Mouse (Mus musculus) forebrain, embryonic 16.5 days (tissue): Measurements from ENCODE around the gene Gm45717. TPM values are rescaled to one million over a fixed set of nuclear protein-coding genes. Genes with fewer than 3 reads are reported as not detected.
A peak's percentile ranks its signal among the peaks of the same experiment; 100 is the strongest.

Experiments
- ATAC-seq: fragments of 200-750 bp; cut with Nextera tagmentation; 2 replicates; pipeline ENCODE4 v1.8.0; 2017; ENCODE audit warnings: mild to moderate bottlenecking, moderate library complexity
- H3K27ac ChIP-seq: fragments of 300-500 bp; sonication (generic); 2 replicates; pipeline ENCODE4 v1.5.1; 2014; ENCODE audit warnings: low read length, control low read depth
- H3K27me3 ChIP-seq: fragments of 300-500 bp; sonication (generic); replicated peaks from 2 replicates; pipeline ENCODE4 v1.6.1; 2014; ENCODE audit warnings: low read length; ENCODE audit not compliant: control insufficient read depth, insufficient read depth
- H3K36me3 ChIP-seq: fragments of 300-500 bp; sonication (generic); 2 replicates; pipeline ENCODE4 v1.6.1; 2014; ENCODE audit not compliant: control insufficient read depth, insufficient read depth
- H3K4me1 ChIP-seq: fragments of 300-500 bp; sonication (generic); replicated peaks from 2 replicates; pipeline ENCODE4 v1.6.1; 2014; ENCODE audit warnings: low read length; ENCODE audit not compliant: control insufficient read depth, insufficient read depth
- H3K4me2 ChIP-seq: fragments of 300-500 bp; sonication (generic); 2 replicates; pipeline ENCODE4 v1.6.1; 2014; ENCODE audit warnings: mild to moderate bottlenecking, low read length, control low read depth
- H3K4me3 ChIP-seq: fragments of 300-500 bp; sonication (generic); replicated peaks from 2 replicates; pipeline ENCODE4 v1.5.1; 2014; ENCODE audit warnings: mild to moderate bottlenecking, low read length, control low read depth
- H3K9ac ChIP-seq: fragments of 300-500 bp; sonication (generic); replicated peaks from 2 replicates; pipeline ENCODE4 v1.6.1; 2014; ENCODE audit warnings: low read depth, low read length, control low read depth
- H3K9me3 ChIP-seq: fragments of 300-500 bp; sonication (generic); 2 replicates; pipeline ENCODE4 v1.6.1; 2016; ENCODE audit warnings: low read length; ENCODE audit not compliant: control insufficient read depth
- WGBS: fragments of 180-500 bp; shearing (Covaris S2); extraction: QIAGEN DNeasy Blood & Tissue Kit; methylation state at CpG from one replicate; pipeline ENCODE4 v1.1.7; 2014; 5-methylcytosine and 5-hydroxymethylcytosine counted together
- polyA plus RNA-seq: library from polyadenylated mRNA; unstranded; fragments of >200 nt; fragmentation: Nextera tagmentation; extraction: Ambion mirVana; gene quantifications from 2 replicates; pipeline ENCODE4 v1.2.1, GENCODE M21; 2015

The Gm45717 gene
- polyA plus RNA-seq: not detected in 2 replicates

GRCm38 (mm10) chr7:140955758-140956555 lies at the start of gene Gm45717, which contains the start of gene Ifitm2:
TSS of gene Gm45717 (minus strand) at chr7:140955937.
TSS of gene Ifitm2 (minus strand) at chr7:140955987.
- H3K27me3 ChIP-seq: 0 out of 2 replicates have a peak, but pooled peaks cover 2% of the 10 kb centered on the region
- H3K9me3 ChIP-seq: no peaks in the 10 kb centered on the region
- H3K4me3 ChIP-seq: peak within 1 kb of the TSS; percentile 36
- peak within 1 kb of the TSS; percentile 39 for H3K9ac ChIP-seq
- peaks cover 8% of the 10 kb centered on the region for H3K4me1 ChIP-seq
- ATAC-seq: peak; percentile 64; the same call in 1 of the 2 replicates
- no peak within 1 kb of the TSS for H3K27ac ChIP-seq
- peak within 1 kb of the TSS; percentile 50 for H3K4me2 ChIP-seq
- H3K36me3 ChIP-seq: no peaks in the 10 kb centered on the region
- 24% methylated on average over 11 of the region's 11 CpGs for WGBS

- ATAC-seq: no peak
- Histone ChIP-seq H3K4me2 (no peak overlapping the region), H3K27ac (no peak overlapping the region), H3K9me3 (no peaks in the 10 kb centered on the region), H3K4me1 (no peaks in the 10 kb centered on the region), H3K27me3 (no peaks in the 10 kb centered on the region), H3K9ac (no peak overlapping the region), H3K4me3 (no peak overlapping the region), H3K36me3 (no peaks in the 10 kb centered on the region)
- WGBS: 81% methylated on average over 5 of the region's 5 CpGs
Measured at GRCm38 (mm10) chr7:141003248-141004010, 47.7 kb upstream of the Gm45717 start.

- Histone ChIP-seq H3K27me3 (no peaks in the 10 kb centered on the region), H3K4me1 (no peaks in the 10 kb centered on the region), H3K36me3 (no peaks in the 10 kb centered on the region), H3K9me3 (no peaks in the 10 kb centered on the region), H3K4me3 (no peak overlapping the region), H3K4me2 (no peak overlapping the region), H3K27ac (no peak overlapping the region), H3K9ac (no peak overlapping the region)
- ATAC-seq: no peak
- WGBS: 75% methylated on average over 15 of the region's 15 CpGs
Measured at GRCm38 (mm10) chr7:141000881-141001708, 45.4 kb upstream of the Gm45717 start.

GRCm38 (mm10) chr7:140998853-140999700 lies 43.3 kb upstream of the Gm45717 start:
- Histone ChIP-seq H3K4me1 (no peaks in the 10 kb centered on the region), H3K4me3 (no peak overlapping the region), H3K27ac (no peak overlapping the region), H3K9ac (no peak overlapping the region), H3K36me3 (no peaks in the 10 kb centered on the region), H3K27me3 (no peaks in the 10 kb centered on the region), H3K4me2 (no peak overlapping the region), H3K9me3 (no peaks in the 10 kb centered on the region)
- ATAC-seq: no peak
- 92% methylated on average over 11 of the region's 11 CpGs for WGBS

- Histone ChIP-seq H3K27ac (no peak overlapping the region), H3K9ac (no peak overlapping the region), H3K36me3 (no peaks in the 10 kb centered on the region), H3K4me3 (no peak overlapping the region), H3K27me3 (no peaks in the 10 kb centered on the region), H3K4me1 (no peaks in the 10 kb centered on the region), H3K9me3 (no peaks in the 10 kb centered on the region), H3K4me2 (no peak overlapping the region)
- ATAC-seq: no peak
- 57% methylated on average over 1 of the region's 1 CpGs for WGBS
Measured at GRCm38 (mm10) chr7:140997817-140998216, 42.1 kb upstream of the Gm45717 start.

GRCm38 (mm10) chr7:140991117-140991689 lies 35.5 kb upstream of the Gm45717 start:
- WGBS: 90% methylated on average over 14 of the region's 14 CpGs
- no peak overlapping the region for H3K4me2 ChIP-seq
- no peak for ATAC-seq
- no peaks in the 10 kb centered on the region for H3K27me3 ChIP-seq
- no peaks in the 10 kb centered on the region for H3K9me3 ChIP-seq
- H3K36me3 ChIP-seq: no peaks in the 10 kb centered on the region
- H3K4me3 ChIP-seq: no peak overlapping the region
- no peaks in the 10 kb centered on the region for H3K4me1 ChIP-seq
- H3K9ac ChIP-seq: no peak overlapping the region
- H3K27ac ChIP-seq: no peak overlapping the region

GRCm38 (mm10) chr7:140990622-140991021 lies 34.9 kb upstream of the Gm45717 start:
- WGBS: 67% methylated on average over 5 of the region's 5 CpGs
- ATAC-seq: no peak
- H3K27me3 ChIP-seq: no peaks in the 10 kb centered on the region
- H3K4me3 ChIP-seq: no peak overlapping the region
- no peaks in the 10 kb centered on the region for H3K9me3 ChIP-seq
- no peaks in the 10 kb centered on the region for H3K4me1 ChIP-seq
- no peak overlapping the region for H3K9ac ChIP-seq
- no peak overlapping the region for H3K4me2 ChIP-seq
- no peaks in the 10 kb centered on the region for H3K36me3 ChIP-seq
- H3K27ac ChIP-seq: no peak overlapping the region

- Histone ChIP-seq H3K4me3 (no peak overlapping the region), H3K4me2 (no peak overlapping the region), H3K9ac (no peak overlapping the region), H3K27me3 (no peaks in the 10 kb centered on the region), H3K9me3 (no peaks in the 10 kb centered on the region), H3K36me3 (no peaks in the 10 kb centered on the region), H3K4me1 (no peaks in the 10 kb centered on the region), H3K27ac (no peak overlapping the region)
- 81% methylated on average over 6 of the region's 6 CpGs for WGBS
- ATAC-seq: no peak
Measured at GRCm38 (mm10) chr7:140990185-140990584, 34.4 kb upstream of the Gm45717 start.
